Mouse (Mus musculus) stomach, embryonic 15.5 days (tissue): ENCODE data around the gene Ugt1a8. TPM values are rescaled to one million over a fixed set of nuclear protein-coding genes. Genes with fewer than 3 reads are reported as not detected.
A peak's percentile ranks its signal among the peaks of the same experiment; 100 is the strongest.
"Not testable (repeated sequence)": the region's sequence is repeated elsewhere in the genome, so short reads cannot be mapped to it uniquely, and the experiment has no call there.

ENCODE experiments used
- ATAC-seq: fragments of 200-750 bp; cut with Nextera tagmentation; 2 replicates; pipeline ENCODE4 v1.8.0; 2017; ENCODE audit warnings: low read depth, moderate number of reproducible peaks, moderate TSS enrichment; ENCODE audit not compliant: insufficient read depth, low FRiP score
- H3K27ac ChIP-seq: fragments of 300-500 bp; sonication (generic); 2 replicates; pipeline ENCODE4 v1.5.1; 2015; ENCODE audit warnings: mild to moderate bottlenecking, inconsistent platforms
- H3K27me3 ChIP-seq: fragments of 300-500 bp; sonication (generic); replicated peaks from 2 replicates; pipeline ENCODE4 v1.6.1; 2015; ENCODE audit warnings: inconsistent platforms
- H3K36me3 ChIP-seq: fragments of 300-500 bp; sonication (generic); 2 replicates; pipeline ENCODE4 v1.6.1; 2015; ENCODE audit warnings: inconsistent platforms
- H3K4me1 ChIP-seq: fragments of 300-500 bp; sonication (generic); 2 replicates; pipeline ENCODE4 v1.6.1; 2015; ENCODE audit warnings: inconsistent platforms
- H3K4me2 ChIP-seq: fragments of 300-500 bp; sonication (generic); 2 replicates; pipeline ENCODE4 v1.6.1; 2015; ENCODE audit warnings: mild to moderate bottlenecking, inconsistent platforms
- H3K4me3 ChIP-seq: fragments of 300-500 bp; sonication (generic); replicated peaks from 2 replicates; pipeline ENCODE4 v1.5.1; 2015; ENCODE audit warnings: inconsistent platforms
- H3K9ac ChIP-seq: fragments of 300-500 bp; sonication (generic); 2 replicates; pipeline ENCODE4 v1.6.1; 2015; ENCODE audit warnings: inconsistent platforms
- H3K9me3 ChIP-seq: fragments of 300-500 bp; sonication (generic); 2 replicates; pipeline ENCODE4 v1.6.1; 2016; ENCODE audit warnings: inconsistent platforms
- WGBS: fragments of 180-500 bp; shearing (Covaris S2); methylation state at CpG from one replicate; pipeline ENCODE4 v1.1.7; 2015; 5-methylcytosine and 5-hydroxymethylcytosine counted together
- polyA plus RNA-seq: library from polyadenylated mRNA; unstranded; fragments of >200 nt; fragmentation: Nextera tagmentation; extraction: Ambion mirVana; gene quantifications from 2 replicates; pipeline ENCODE4 v1.2.1, GENCODE M21; 2015

Ugt1a8 gene
- polyA plus RNA-seq, 1 experiment from 2014 or later: not detected

DNA sequence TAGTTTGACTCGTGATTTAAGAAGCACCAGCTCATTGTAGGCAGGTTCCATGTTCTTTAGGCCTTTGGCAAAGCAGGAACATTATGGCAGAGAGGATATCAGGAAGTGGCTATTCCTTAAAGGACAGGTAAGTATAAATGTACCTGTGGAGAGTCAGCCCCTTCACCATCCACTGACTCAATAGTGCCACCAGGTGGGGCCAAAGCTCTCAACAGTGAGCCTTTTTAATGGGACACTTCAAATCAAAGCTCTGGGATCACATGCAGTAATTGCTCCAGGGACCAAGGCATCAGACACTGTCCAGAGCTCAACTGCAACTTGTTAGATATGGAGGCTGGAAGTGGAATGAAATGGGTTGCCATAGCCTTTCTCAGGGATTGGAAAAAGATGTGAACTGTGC is 33.9 kb downstream of the Ugt1a8 start:
- not testable (repeated sequence) for H3K36me3 ChIP-seq, H3K4me1 ChIP-seq, H3K4me3 ChIP-seq, ATAC-seq, H3K9ac ChIP-seq, H3K9me3 ChIP-seq, H3K4me2 ChIP-seq, H3K27me3 ChIP-seq, H3K27ac ChIP-seq
- WGBS: no CpG with 5 or more reads among the region's 1 CpGs

DNA sequence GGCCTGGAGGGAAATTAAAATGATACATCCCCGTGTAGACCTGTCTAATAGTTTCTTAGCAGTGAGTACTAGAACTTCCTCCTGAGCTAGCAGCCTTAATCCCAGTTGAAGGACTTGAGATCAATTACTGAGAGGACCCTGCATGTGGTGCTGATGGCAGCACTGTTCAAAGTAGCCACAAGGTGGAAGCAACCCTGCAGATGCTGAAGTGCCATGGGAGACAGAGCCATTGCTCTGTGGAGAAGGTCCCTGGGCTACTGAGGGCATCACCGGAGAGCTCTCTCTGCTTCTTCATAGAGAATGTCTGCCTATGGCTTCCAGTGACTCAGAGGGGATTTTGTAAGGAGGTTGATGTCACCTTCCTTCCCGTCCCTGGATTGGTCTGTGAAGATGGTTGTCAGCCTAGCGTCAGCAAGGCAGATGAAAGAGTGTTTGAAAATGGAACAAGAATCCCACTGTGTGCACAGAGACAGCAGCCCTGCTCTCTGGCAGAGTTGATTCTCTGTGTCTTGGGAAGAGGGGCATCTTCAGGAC is 38.3 kb downstream of the Ugt1a8 start:
- H3K9me3 ChIP-seq, H3K4me2 ChIP-seq, H3K27me3 ChIP-seq, ATAC-seq, H3K36me3 ChIP-seq, H3K9ac ChIP-seq, H3K4me3 ChIP-seq, H3K4me1 ChIP-seq, H3K27ac ChIP-seq: not testable (repeated sequence)
- WGBS: 69% methylated on average over 4 of the region's 4 CpGs

DNA sequence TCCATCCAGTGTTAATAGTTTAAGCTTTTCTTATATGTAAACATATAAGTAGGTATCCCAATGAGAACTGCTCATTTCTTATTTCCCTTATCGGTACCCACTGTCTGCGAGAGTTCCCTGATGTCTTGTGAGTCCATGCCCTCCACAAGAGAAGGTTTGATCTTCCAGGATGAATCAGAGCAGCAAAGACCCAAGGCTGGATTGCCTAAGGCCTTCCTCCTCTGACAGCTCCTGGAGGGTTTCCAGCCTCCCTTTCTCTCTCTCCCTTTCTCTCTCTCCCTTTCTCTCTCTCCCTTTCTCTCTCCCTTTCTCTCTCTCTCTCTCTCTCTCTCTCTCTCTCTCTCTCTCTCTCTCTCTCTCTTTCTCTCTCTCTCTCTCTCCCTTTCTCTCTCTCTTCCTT is 41.5 kb downstream of the Ugt1a8 start:
- H3K36me3 ChIP-seq, H3K9me3 ChIP-seq, H3K4me3 ChIP-seq, ATAC-seq, H3K9ac ChIP-seq, H3K4me2 ChIP-seq, H3K27me3 ChIP-seq, H3K4me1 ChIP-seq, H3K27ac ChIP-seq: not testable (repeated sequence)
- 65% methylated on average over 2 of the region's 2 CpGs for WGBS

DNA sequence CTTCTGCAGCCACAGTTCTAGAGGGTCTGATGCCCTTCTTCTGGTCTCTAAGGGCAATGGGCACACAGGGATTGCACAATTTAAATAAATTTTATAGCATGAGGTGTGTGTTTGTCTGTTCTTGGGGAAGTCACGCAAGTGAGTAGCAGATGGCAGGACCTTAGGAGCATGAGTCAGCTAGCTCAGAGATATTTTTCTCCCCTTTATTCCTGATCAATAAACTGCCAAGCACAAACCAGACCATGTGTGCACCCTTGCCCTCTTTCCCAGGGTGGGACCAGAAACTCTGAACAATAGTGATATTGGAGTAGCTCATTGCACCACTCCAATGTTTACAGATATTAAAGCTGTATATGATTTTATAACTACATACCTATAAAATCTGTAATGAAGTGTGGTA is 42.6 kb downstream of the Ugt1a8 start:
- 73% methylated on average over 1 of the region's 1 CpGs for WGBS
- not testable (repeated sequence) for H3K4me2 ChIP-seq, ATAC-seq

DNA sequence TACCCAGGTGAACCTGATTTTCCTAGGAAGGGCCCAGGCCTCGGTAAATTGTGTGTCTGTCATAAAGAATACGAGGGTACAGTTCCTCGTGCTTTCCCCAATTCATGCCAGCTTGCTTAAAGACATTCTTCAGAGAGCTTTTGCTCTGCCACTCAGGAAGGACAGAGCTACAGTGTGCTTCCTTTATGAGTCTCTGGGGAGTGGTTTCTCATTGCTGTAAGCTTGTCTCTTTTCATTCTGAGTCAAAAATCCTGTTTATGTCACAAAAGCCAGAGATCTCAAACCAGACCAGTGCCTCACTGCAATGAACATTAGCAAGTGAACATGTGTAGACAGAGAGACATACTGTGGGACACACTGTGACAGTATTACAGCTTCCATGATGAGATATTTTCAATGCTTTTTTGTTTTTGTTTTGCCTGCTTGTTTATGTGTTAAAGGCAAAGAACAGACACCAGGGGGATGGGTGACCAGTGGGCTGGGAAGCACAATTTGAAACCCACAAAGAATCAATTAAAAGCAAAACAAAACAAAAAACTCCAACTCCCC is 46.4 kb downstream of the Ugt1a8 start:
- Histone ChIP-seq H3K27me3 (no peaks in the 10 kb centered on the region), H3K27ac (peak overlapping the region; percentile 80; the same call in 1 of the 2 replicates), H3K4me2 (no peak overlapping the region), H3K4me3 (no peak overlapping the region), H3K9ac (no peak overlapping the region), H3K4me1 (no peaks in the 10 kb centered on the region; the same call in 1 of the 2 replicates), H3K36me3 (no peaks in the 10 kb centered on the region), H3K9me3 (no peaks in the 10 kb centered on the region)
- 58% methylated on average over 3 of the region's 3 CpGs for WGBS
- ATAC-seq: no peak

More for the DNA sequence above, 42.6 kb downstream of the Ugt1a8 start:
- H3K4me3 ChIP-seq, H3K27ac ChIP-seq, H3K9me3 ChIP-seq, H3K36me3 ChIP-seq, H3K4me1 ChIP-seq, H3K9ac ChIP-seq, H3K27me3 ChIP-seq: not testable (repeated sequence)

DNA sequence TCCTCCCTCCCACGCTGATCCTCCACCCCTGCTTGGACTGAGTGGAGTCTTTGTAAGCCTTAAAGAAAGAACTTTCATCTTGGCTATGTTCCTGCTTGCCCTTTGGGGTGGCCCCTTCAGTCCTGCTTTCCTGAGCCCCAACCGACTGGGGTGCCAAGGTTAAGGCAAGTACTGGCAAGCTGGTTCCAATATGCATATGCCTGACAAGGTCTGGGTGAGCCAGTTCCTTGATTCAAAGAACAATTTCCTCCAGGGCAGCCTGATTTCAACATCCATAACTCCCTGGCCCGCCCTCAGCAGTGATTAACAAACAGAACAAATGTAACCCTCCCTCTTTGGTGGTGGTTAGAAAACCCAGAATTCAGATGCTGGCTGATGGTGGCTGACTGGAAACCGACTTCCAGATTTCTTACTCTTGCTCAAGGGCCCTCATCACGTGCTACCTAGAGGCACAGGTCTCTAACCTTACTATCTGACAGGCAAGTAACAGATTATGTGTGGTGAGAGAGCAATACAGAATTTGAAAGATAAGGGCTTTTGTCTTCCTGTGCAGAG is 46.9 kb downstream of the Ugt1a8 start, which contains the start of gene Ugt1a6a:
Gene Ugt1a6a (plus strand): TSS at position 353 of the 555 bp plus-strand sequence.
- WGBS: 40% methylated on average over 5 of the region's 5 CpGs
- not testable (repeated sequence) for H3K36me3 ChIP-seq, H3K9ac ChIP-seq, ATAC-seq, H3K27me3 ChIP-seq, H3K4me1 ChIP-seq, H3K4me2 ChIP-seq, H3K9me3 ChIP-seq, H3K4me3 ChIP-seq
- peak within 1 kb of the TSS; percentile 80; the same call in 1 of the 2 replicates for H3K27ac ChIP-seq

DNA sequence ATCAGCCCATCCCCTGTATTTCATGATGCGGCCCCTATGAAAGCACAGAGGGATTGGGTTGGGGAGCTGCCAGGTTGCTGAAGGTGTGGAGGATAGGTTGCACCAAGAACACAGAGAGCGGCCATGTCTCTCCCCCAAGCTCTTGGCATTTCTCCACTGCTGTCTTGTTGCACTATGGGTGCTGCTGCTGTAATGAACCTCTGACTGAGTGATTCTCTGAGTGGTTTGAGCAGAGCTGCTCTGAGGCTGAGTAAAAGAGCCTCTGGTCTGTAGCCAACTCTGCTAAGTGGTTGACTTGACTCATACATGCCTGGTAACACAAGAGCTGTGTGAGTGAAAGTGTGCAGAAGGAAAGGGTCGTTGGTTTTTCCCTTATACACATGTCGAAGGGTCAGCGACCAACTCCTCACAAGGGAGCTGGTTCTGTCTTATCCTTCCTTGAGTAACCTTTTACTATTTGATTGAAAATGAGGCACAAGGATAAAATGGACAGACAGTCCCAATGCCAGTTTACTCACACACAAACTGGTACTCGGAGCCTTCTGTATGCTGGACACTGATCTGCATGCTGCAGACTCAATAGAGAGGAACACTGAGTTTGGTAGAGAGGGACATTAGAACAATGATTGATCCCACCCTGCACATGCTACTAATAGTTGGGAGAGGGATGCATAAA is 47.8 kb downstream of the Ugt1a8 start:
- H3K36me3 ChIP-seq, H3K27me3 ChIP-seq, H3K9me3 ChIP-seq, H3K27ac ChIP-seq, ATAC-seq, H3K9ac ChIP-seq, H3K4me2 ChIP-seq, H3K4me3 ChIP-seq, H3K4me1 ChIP-seq: not testable (repeated sequence)
- WGBS: 81% methylated on average over 6 of the region's 6 CpGs

DNA sequence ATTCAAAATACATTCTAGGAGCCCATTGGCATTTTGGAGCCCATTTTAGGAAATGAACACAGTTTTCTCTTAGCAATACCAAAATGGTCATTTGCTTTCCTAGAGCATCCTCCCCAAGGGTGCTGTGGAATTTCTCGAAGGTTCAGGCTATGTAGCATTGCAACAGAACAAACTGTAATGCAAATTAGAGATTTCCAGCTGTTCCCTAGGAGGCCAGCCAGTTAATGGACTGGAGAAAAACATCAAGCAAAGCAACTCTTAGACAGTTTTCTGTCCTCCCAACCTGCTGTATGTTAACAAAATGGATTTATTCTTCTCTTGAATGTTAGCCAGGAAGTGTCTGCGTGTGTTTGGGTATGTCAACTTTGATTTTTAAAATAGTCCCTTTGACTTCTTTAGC is 49.0 kb downstream of the Ugt1a8 start:
- ATAC-seq: no peak
- Histone ChIP-seq H3K36me3 (no peaks in the 10 kb centered on the region), H3K4me2 (no peak overlapping the region), H3K9ac (no peak overlapping the region), H3K27me3 (no peaks in the 10 kb centered on the region), H3K27ac (no peak overlapping the region), H3K9me3 (no peaks in the 10 kb centered on the region), H3K4me1 (no peaks in the 10 kb centered on the region; the same call in 1 of the 2 replicates), H3K4me3 (no peak overlapping the region)
- 59% methylated on average over 2 of the region's 2 CpGs for WGBS

DNA sequence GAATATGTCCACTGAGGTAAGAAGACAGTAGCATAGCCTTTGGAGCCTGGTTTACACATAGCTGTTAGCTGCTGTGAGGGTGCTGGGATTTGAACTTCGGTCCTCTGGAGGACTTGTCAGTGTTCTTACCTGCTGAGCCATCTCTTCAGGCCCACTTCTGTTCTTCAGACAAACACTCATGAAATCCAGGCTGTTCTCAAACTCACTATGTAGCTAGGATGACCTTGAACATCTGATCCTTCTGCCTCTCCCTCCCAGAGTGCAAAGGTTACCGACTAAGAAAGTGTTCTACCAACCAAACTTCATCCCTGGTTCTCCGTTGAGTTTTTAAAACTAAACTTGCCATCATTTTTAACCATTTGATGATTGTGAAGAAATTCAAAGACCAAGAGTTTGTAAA is 49.7 kb downstream of the Ugt1a8 start:
- Histone ChIP-seq H3K27me3 (no peaks in the 10 kb centered on the region), H3K4me1 (no peaks in the 10 kb centered on the region; the same call in 1 of the 2 replicates), H3K4me3 (no peak overlapping the region), H3K27ac (no peak overlapping the region), H3K4me2 (no peak overlapping the region), H3K36me3 (no peaks in the 10 kb centered on the region), H3K9me3 (no peaks in the 10 kb centered on the region), H3K9ac (no peak overlapping the region)
- no peak for ATAC-seq
- 80% methylated on average over 3 of the region's 3 CpGs for WGBS

DNA sequence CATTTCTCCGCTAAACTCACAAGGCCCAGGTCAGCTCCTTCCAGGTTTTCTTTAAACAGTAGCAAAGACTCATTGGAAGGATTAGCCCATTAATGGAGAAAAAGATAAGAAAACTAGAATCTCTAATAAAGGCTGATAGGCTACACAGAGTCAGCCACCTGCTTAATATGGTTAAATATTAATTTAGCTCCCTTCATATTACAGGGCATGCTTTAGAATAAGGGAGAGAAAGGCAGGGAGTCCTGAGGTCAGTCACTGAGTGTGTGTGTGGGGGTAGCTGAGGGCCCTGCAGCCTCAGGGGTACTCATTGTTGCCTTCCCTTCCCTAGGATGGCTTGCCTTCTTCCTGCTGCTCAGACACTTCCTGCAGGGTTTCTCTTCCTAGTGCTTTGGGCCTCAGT is 50.5 kb downstream of the Ugt1a8 start:
- H3K27ac ChIP-seq: no peak overlapping the region
- 76% methylated on average over 1 of the region's 1 CpGs for WGBS
- no peaks in the 10 kb centered on the region for H3K9me3 ChIP-seq
- no peaks in the 10 kb centered on the region for H3K27me3 ChIP-seq
- H3K4me3 ChIP-seq: no peak overlapping the region
- no peak overlapping the region for H3K4me2 ChIP-seq
- no peak for ATAC-seq
- H3K36me3 ChIP-seq: no peaks in the 10 kb centered on the region
- no peak overlapping the region for H3K9ac ChIP-seq
- no peaks in the 10 kb centered on the region; the same call in 1 of the 2 replicates for H3K4me1 ChIP-seq

DNA sequence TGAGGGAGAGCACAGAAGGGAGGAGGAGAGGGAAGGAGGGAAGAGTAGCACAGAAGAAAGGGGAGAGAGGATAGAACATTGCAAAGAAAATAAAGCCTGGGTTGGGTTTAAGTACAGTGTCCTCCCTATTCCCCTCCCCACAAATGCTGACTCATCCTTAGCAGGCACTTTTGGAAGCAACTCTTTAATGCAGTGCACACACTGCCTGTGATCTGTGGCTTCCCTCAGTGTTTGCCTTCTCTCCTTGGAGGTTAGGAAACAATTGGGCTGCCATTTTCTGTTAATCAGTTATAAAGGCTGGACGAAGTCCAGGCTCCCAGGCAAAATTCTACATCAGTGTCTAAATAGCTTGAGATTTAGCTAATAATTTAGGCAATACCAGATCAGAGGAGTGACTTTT is 52.9 kb downstream of the Ugt1a8 start:
- not testable (repeated sequence) for H3K9ac ChIP-seq, H3K27me3 ChIP-seq, H3K4me3 ChIP-seq, H3K9me3 ChIP-seq, H3K27ac ChIP-seq, H3K4me1 ChIP-seq, H3K36me3 ChIP-seq, H3K4me2 ChIP-seq
- ATAC-seq: peak; percentile 87; the same call in 1 of the 2 replicates
- WGBS: 40% methylated on average over 1 of the region's 1 CpGs

DNA sequence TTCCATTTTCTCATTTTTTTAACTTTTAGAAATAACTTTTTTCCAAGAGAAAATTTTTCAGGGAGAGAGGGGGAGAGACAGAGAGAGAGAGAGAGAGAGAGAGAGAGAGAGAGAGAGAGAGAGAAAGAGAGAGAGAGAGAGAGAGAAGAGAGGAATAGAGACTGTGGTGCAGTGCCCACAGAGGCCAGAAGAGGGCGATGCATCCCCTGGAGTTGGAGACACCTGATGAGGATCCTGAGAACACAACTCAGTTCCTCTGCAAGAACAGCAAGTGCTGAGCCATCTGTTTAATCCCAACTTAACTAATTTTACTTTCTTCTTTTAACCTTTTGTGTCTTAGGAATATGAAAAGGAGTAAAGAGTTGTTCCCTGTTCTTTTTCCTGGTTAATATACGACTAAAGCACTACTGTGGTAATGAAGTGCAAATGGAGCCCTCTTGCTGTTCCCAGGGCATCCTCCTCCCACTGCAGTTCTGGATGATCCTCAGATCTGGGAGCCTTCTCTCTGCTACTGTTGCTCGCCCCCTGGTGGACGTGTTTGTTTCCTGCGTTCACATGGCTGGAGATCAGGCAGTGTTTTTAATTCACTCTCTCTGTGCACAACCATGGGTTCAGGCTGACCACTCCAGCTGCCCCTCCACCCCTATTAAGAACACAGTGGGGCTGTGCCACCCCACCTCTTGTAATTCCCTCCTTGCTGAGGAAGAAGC is 56.5 kb downstream of the Ugt1a8 start:
- not testable (repeated sequence) for H3K4me2 ChIP-seq, H3K4me1 ChIP-seq, H3K4me3 ChIP-seq, H3K27me3 ChIP-seq, H3K9me3 ChIP-seq, ATAC-seq, H3K36me3 ChIP-seq, H3K9ac ChIP-seq, H3K27ac ChIP-seq
- WGBS: 5% methylated on average over 5 of the region's 5 CpGs
